ENCODE assay signal across 14 mouse cellular contexts in the genomic region with DNA sequence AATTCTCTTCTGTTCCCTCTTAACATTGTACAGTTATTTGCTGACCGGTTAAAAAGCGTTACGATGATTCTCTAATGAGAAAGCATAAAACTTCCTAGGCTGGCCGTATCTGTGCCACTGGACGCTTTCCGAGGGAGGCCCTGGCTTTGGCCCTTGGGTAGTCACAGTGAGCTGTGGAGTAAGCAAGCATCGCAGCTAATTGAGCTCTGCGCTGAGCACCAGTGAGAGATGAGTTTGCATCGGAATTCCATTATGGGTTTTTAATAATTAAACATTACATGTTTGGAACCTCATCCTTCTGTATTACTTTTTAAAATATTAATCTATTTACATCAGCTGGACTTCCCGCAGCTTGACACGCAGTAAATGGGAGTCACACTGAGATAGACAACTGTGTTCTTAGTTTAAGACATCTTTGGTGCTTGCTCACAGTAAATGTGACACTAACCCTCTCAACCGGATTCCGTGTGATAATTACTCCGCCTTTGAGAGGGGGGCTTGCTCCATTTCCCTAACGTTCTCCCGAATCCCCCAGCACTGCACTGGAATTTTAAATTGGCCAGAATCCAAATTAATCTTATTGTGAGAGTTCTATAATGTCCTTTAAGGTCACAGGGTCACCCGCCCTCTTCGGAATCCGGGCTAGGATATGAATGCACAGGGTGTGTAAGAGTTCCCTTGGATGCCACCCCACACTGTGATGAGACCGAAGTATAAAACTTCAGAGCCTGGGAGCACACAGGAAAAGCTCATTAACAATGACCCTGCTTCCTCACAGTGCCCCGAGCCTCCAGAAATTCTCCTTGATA.
DNase-seq lines count a peak whose midpoint lies in the region; ATAC-seq and TF ChIP-seq lines count a peak whose summit lies in the region.
"Had no signal": no experiment of that assay in that cellular context is flagged by ENCODE, and none has a peak within 500 bp of the region (broad histone marks: within the 10 kb centered on the region; RNA-seq: fewer than 3 reads in every experiment).

No protein-coding gene starts in this region.

- DNase-seq in embryo, embryonic 10 days (ENCODE audit: low spot score): peak; percentile 25
- no peak for DNase-seq in embryo, embryonic 9.5 days (ENCODE audit: extremely low spot score)
- no peak for DNase-seq in kidney, adult 18-20 months
- no peak for DNase-seq in hindbrain, postnatal 0 days (ENCODE audit: low spot score)
- DNase-seq in left cerebral cortex, adult 2 months (ENCODE audit: extremely low spot score in 1 of 2, low spot score in 2 of 2): no peak
- DNase-seq: adrenal gland, postnatal 14 days; cerebellum, postnatal 36 days; kidney, postnatal 25 days; lung, postnatal 4 days had no signal

- H3K27ac ChIP-seq in kidney, embryonic 15.5 days: 0 out of 2 replicates have a peak overlapping the region, but pooled peaks have one; percentile 10
- H3K27ac ChIP-seq in hindbrain, postnatal 0 days: no peak overlapping the region
- 0 out of 2 replicates have a peak overlapping the region, but pooled peaks have one; percentile 7 for H3K27ac ChIP-seq in neural tube, embryonic 14.5 days (ENCODE audit: low read depth, low read length)
- no peak overlapping the region for H3K27ac ChIP-seq in left cerebral cortex, adult 2 months

- H3K9ac ChIP-seq in kidney, embryonic 15.5 days: no peak overlapping the region
- H3K9ac ChIP-seq in hindbrain, postnatal 0 days (replicated peaks; ENCODE audit: low read length): no peak overlapping the region
- H3K9ac ChIP-seq in neural tube, embryonic 14.5 days (replicated peaks; ENCODE audit: low read depth, low read length): no peak overlapping the region
- H3K9ac ChIP-seq: heart, embryonic 13.5 days had no signal

- 0 out of 2 replicates have a peak, but pooled peaks have one; percentile 20 for ATAC-seq in kidney, embryonic 15.5 days (replicated peaks; ENCODE audit: low FRiP score)
- ATAC-seq in hindbrain, postnatal 0 days: 0 out of 2 replicates have a peak, but pooled peaks have one; percentile 27
- ATAC-seq in neural tube, embryonic 14.5 days (ENCODE audit: low read depth): peak; percentile 52
- no peak for ATAC-seq in erythroblast, adult 5-6 weeks (replicated peaks; ENCODE audit: low FRiP score, poor library complexity, severe bottlenecking)

- no peaks in the 10 kb centered on the region for H3K27me3 ChIP-seq in kidney, embryonic 15.5 days
- no peaks in the 10 kb centered on the region for H3K27me3 ChIP-seq in hindbrain, postnatal 0 days (ENCODE audit: insufficient read depth, low read length)
- H3K27me3 ChIP-seq in neural tube, embryonic 14.5 days (ENCODE audit: control insufficient read depth, insufficient read depth, low read length): no peaks in the 10 kb centered on the region
- H3K27me3 ChIP-seq: heart, embryonic 13.5 days had no signal

- peaks cover 41% of the 10 kb centered on the region for H3K4me1 ChIP-seq in kidney, embryonic 15.5 days
- peaks cover 3% of the 10 kb centered on the region; the same call in 1 of the 2 replicates for H3K4me1 ChIP-seq in hindbrain, postnatal 0 days (ENCODE audit: insufficient read depth, low read length)
- H3K4me1 ChIP-seq in neural tube, embryonic 14.5 days (ENCODE audit: control insufficient read depth, insufficient read depth, low read length): peaks cover 19% of the 10 kb centered on the region; the same call in 1 of the 2 replicates

- H3K36me3 ChIP-seq in kidney, embryonic 15.5 days: no peaks in the 10 kb centered on the region
- H3K36me3 ChIP-seq in hindbrain, postnatal 0 days (ENCODE audit: insufficient read depth, low read length): no peaks in the 10 kb centered on the region
- H3K36me3 ChIP-seq in neural tube, embryonic 14.5 days (ENCODE audit: control insufficient read depth, insufficient read depth, low read length): no peaks in the 10 kb centered on the region

- no peak overlapping the region for H3K4me2 ChIP-seq in kidney, embryonic 15.5 days
- no peak overlapping the region for H3K4me2 ChIP-seq in hindbrain, postnatal 0 days (ENCODE audit: low read depth, low read length)
- no peak overlapping the region for H3K4me2 ChIP-seq in neural tube, embryonic 14.5 days (ENCODE audit: low read depth, low read length)
- H3K4me2 ChIP-seq: heart, embryonic 13.5 days; liver, embryonic 11.5 days had no signal

- TF ChIP-seq CTCF in hindbrain, postnatal 0 days (IDR thresholded peaks at IDR 0.05; ENCODE audit: low read depth): no peak
- TF ChIP-seq CTCF in left cerebral cortex, adult 2 months (IDR thresholded peaks at IDR 0.05): no peak

- intact Hi-C loops in left cerebral cortex, adult 2 months (cut with DNase I): no loop called here

- no peaks in the 10 kb centered on the region for H3K9me3 ChIP-seq in kidney, embryonic 15.5 days (replicated peaks)
- no peaks in the 10 kb centered on the region for H3K9me3 ChIP-seq in hindbrain, postnatal 0 days (ENCODE audit: low read length)
- H3K9me3 ChIP-seq in neural tube, embryonic 14.5 days (ENCODE audit: control insufficient read depth, low read length): no peaks in the 10 kb centered on the region

- 56% methylated on average over 21 of the region's 21 CpGs for WGBS in kidney, embryonic 15.5 days
- WGBS in hindbrain, postnatal 0 days: 41% methylated on average over 21 of the region's 21 CpGs
- 39% methylated on average over 21 of the region's 21 CpGs for WGBS in neural tube, embryonic 14.5 days

- H3K4me3 ChIP-seq in kidney, embryonic 15.5 days (replicated peaks): no peak overlapping the region
- H3K4me3 ChIP-seq in hindbrain, postnatal 0 days (ENCODE audit: low read length): no peak overlapping the region
- H3K4me3 ChIP-seq in neural tube, embryonic 14.5 days (ENCODE audit: low read depth, low read length): no peak overlapping the region
- no peak overlapping the region for H3K4me3 ChIP-seq in left cerebral cortex, adult 2 months
- H3K4me3 ChIP-seq: heart, embryonic 13.5 days had no signal

Comparison
In these comparisons a context has a peak if more than half of its experiments do, and no peak if none do; other contexts are left out.
1. H3K27ac ChIP-seq: peak in kidney, embryonic 15.5 days (single experiment) and neural tube, embryonic 14.5 days (single experiment); none in hindbrain, postnatal 0 days (single experiment) and left cerebral cortex, adult 2 months (single experiment).